Mouse (Mus musculus): Measurements from ENCODE around the gene Pecam1. TPM values are rescaled to one million over a fixed set of nuclear protein-coding genes. Genes with fewer than 3 reads are reported as not detected.

The Pecam1 gene
- total RNA-seq, 2 experiments from 2014 or later: 38.6 to 57.0 TPM

Other genes starting within 250 kb of the Pecam1 start
- gene Tex2, start 137.2 kb downstream of the Pecam1 start, total RNA-seq (2015): 48.2 and 52.8 TPM in 2 replicates
- gene Tex2, start 137.2 kb downstream of the Pecam1 start, total RNA-seq (2017): 77.8 and 78.5 TPM in 2 replicates
- 63.1 and 96.7 TPM in 2 replicates for gene Milr1, start 598 bp upstream of the Pecam1 start, total RNA-seq (2015)
- 82.0 and 96.2 TPM in 2 replicates for gene Milr1, start 598 bp upstream of the Pecam1 start, total RNA-seq (2017)
- gene Polg2, start 28.9 kb upstream of the Pecam1 start, total RNA-seq (2015): 12.4 and 13.3 TPM in 2 replicates
- gene Polg2, start 28.9 kb upstream of the Pecam1 start, total RNA-seq (2017): 7.2 and 13.5 TPM in 2 replicates
- gene Ddx5, start 38.6 kb upstream of the Pecam1 start, total RNA-seq (2015): 850 and 903 TPM in 2 replicates
- gene Ddx5, start 38.6 kb upstream of the Pecam1 start, total RNA-seq (2017): 1,040 and 1,207 TPM in 2 replicates
- gene Cep95, start 38.6 kb upstream of the Pecam1 start, total RNA-seq (2015): 16.9 and 22.0 TPM in 2 replicates
- gene Cep95, start 38.6 kb upstream of the Pecam1 start, total RNA-seq (2017): 15.6 and 21.3 TPM in 2 replicates
- 23.3 and 25.3 TPM in 2 replicates for gene Smurf2, start 170.1 kb upstream of the Pecam1 start, total RNA-seq (2015)
- gene Smurf2, start 170.1 kb upstream of the Pecam1 start, total RNA-seq (2017): 24.9 and 30.7 TPM in 2 replicates
- gene Kpna2, start 248.9 kb upstream of the Pecam1 start, total RNA-seq (2015): 322 and 354 TPM in 2 replicates
- gene Kpna2, start 248.9 kb upstream of the Pecam1 start, total RNA-seq (2017): 249 and 283 TPM in 2 replicates